Mouse (Mus musculus) hindbrain, postnatal 0 days (tissue): ENCODE measurements at regions not wholly inside any gene's neighbourhood (a gene's known extent, or its start where the extent isn't known, plus 50 kb on each side); places are given as distances from the start of the nearest gene placed in this dataset.

Source experiments
- ATAC-seq: fragments of 200-750 bp; cut with Nextera tagmentation; 2 replicates; pipeline ENCODE4 v1.8.0; 2017; ENCODE audit warnings: mild to moderate bottlenecking, moderate TSS enrichment, moderate library complexity
- DNase-seq: peaks from one replicate; pipeline ENCODE4 v3.0.0-alpha.2; 2015; ENCODE audit warnings: low spot score
- H3K27ac ChIP-seq: fragments of 300-500 bp; sonication (generic); 2 replicates; pipeline ENCODE4 v1.5.1; 2014; ENCODE audit warnings: mild to moderate bottlenecking
- H3K27me3 ChIP-seq: fragments of 300-500 bp; sonication (generic); 2 replicates; pipeline ENCODE4 v1.6.1; 2014; ENCODE audit warnings: low read length, mixed read lengths; ENCODE audit not compliant: insufficient read depth
- H3K36me3 ChIP-seq: fragments of 300-500 bp; sonication (generic); 2 replicates; pipeline ENCODE4 v1.6.1; 2014; ENCODE audit warnings: low read length, mixed read lengths; ENCODE audit not compliant: insufficient read depth
- H3K4me1 ChIP-seq: fragments of 300-500 bp; sonication (generic); 2 replicates; pipeline ENCODE4 v1.6.1; 2014; ENCODE audit warnings: antibody characterized with exemption, low read length, mixed read lengths; ENCODE audit not compliant: insufficient read depth
- H3K4me2 ChIP-seq: fragments of 300-500 bp; sonication (generic); 2 replicates; pipeline ENCODE4 v1.6.1; 2014; ENCODE audit warnings: low read depth, mild to moderate bottlenecking, low read length, moderate library complexity, mixed read lengths
- H3K4me3 ChIP-seq: fragments of 300-500 bp; sonication (generic); 2 replicates; pipeline ENCODE4 v1.5.1; 2014; ENCODE audit warnings: low read length
- H3K9ac ChIP-seq: fragments of 300-500 bp; sonication (generic); replicated peaks from 2 replicates; pipeline ENCODE4 v1.6.1; 2014; ENCODE audit warnings: mild to moderate bottlenecking, low read length, moderate library complexity, mixed read lengths
- H3K9me3 ChIP-seq: fragments of 300-500 bp; sonication (generic); 2 replicates; pipeline ENCODE4 v1.6.1; 2016; ENCODE audit warnings: low read length, mixed read lengths
- CTCF ChIP-seq: IDR thresholded peaks from 2 replicates; pipeline ENCODE4 v1.5.1; 2016; ENCODE audit warnings: antibody characterized with exemption, control low read depth, low read depth
- WGBS: fragments of 180-500 bp; shearing (Covaris S2); extraction: QIAGEN DNeasy Blood & Tissue Kit; methylation state at CpG from one replicate; pipeline ENCODE4 v1.1.7; 2014; 5-methylcytosine and 5-hydroxymethylcytosine counted together

- H3K9me3 ChIP-seq: no peaks in the 10 kb centered on the region
- ATAC-seq (no peak), DNase-seq (peak; percentile 41)
- no peak overlapping the region for H3K4me2 ChIP-seq
- no peak overlapping the region for H3K27ac ChIP-seq
- H3K4me1 ChIP-seq: no peaks in the 10 kb centered on the region
- H3K27me3 ChIP-seq: no peaks in the 10 kb centered on the region
- no peak for TF ChIP-seq CTCF
- no peaks in the 10 kb centered on the region for H3K36me3 ChIP-seq
- H3K4me3 ChIP-seq: no peak overlapping the region
- 21% methylated on average over 4 of the region's 4 CpGs for WGBS
- H3K9ac ChIP-seq: no peak overlapping the region
Measured at GRCm38 (mm10) chr13:63668576-63668975, 95.2 kb upstream of the Ptch1 start.

GRCm38 (mm10) chr13:63669031-63669430 lies 95.6 kb upstream of the Ptch1 start:
- H3K27ac ChIP-seq: no peak overlapping the region
- H3K4me3 ChIP-seq: no peak overlapping the region
- 13% methylated on average over 2 of the region's 2 CpGs for WGBS
- DNase-seq: no peak
- no peaks in the 10 kb centered on the region for H3K36me3 ChIP-seq
- H3K27me3 ChIP-seq: no peaks in the 10 kb centered on the region
- no peak for ATAC-seq
- H3K4me2 ChIP-seq: no peak overlapping the region
- no peaks in the 10 kb centered on the region for H3K4me1 ChIP-seq
- H3K9ac ChIP-seq: no peak overlapping the region
- no peak for TF ChIP-seq CTCF
- no peaks in the 10 kb centered on the region for H3K9me3 ChIP-seq

- H3K36me3 ChIP-seq: no peaks in the 10 kb centered on the region
- ATAC-seq (no peak), DNase-seq (no peak)
- H3K4me3 ChIP-seq: no peak overlapping the region
- no peaks in the 10 kb centered on the region for H3K4me1 ChIP-seq
- no peak overlapping the region for H3K27ac ChIP-seq
- no peaks in the 10 kb centered on the region for H3K27me3 ChIP-seq
- WGBS: 71% methylated on average over 4 of the region's 4 CpGs
- H3K4me2 ChIP-seq: no peak overlapping the region
- H3K9ac ChIP-seq: no peak overlapping the region
- H3K9me3 ChIP-seq: no peaks in the 10 kb centered on the region
- TF ChIP-seq CTCF: no peak
Measured at GRCm38 (mm10) chr13:63672425-63672824, 99.0 kb upstream of the Ptch1 start.

GRCm38 (mm10) chr13:63677696-63678095 lies 104.3 kb upstream of the Ptch1 start:
- 65% methylated on average over 2 of the region's 2 CpGs for WGBS
- H3K4me2 ChIP-seq: no peak overlapping the region
- H3K4me1 ChIP-seq: no peaks in the 10 kb centered on the region
- H3K27ac ChIP-seq: no peak overlapping the region
- no peaks in the 10 kb centered on the region for H3K9me3 ChIP-seq
- H3K27me3 ChIP-seq: no peaks in the 10 kb centered on the region
- H3K36me3 ChIP-seq: no peaks in the 10 kb centered on the region
- no peak for ATAC-seq
- DNase-seq: no peak
- no peak overlapping the region for H3K4me3 ChIP-seq
- TF ChIP-seq CTCF: no peak
- H3K9ac ChIP-seq: no peak overlapping the region

- no peak overlapping the region for H3K4me2 ChIP-seq
- no peak overlapping the region for H3K27ac ChIP-seq
- no peaks in the 10 kb centered on the region for H3K9me3 ChIP-seq
- ATAC-seq (no peak), DNase-seq (peak; percentile 13)
- no peak overlapping the region for H3K9ac ChIP-seq
- no peaks in the 10 kb centered on the region for H3K27me3 ChIP-seq
- no peaks in the 10 kb centered on the region for H3K4me1 ChIP-seq
- 60% methylated on average over 10 of the region's 10 CpGs for WGBS
- H3K4me3 ChIP-seq: no peak overlapping the region
- H3K36me3 ChIP-seq: no peaks in the 10 kb centered on the region
- no peak for TF ChIP-seq CTCF
Measured at GRCm38 (mm10) chr13:63678265-63679260, 105.2 kb upstream of the Ptch1 start.

GRCm38 (mm10) chr13:63682341-63682740 lies 108.9 kb upstream of the Ptch1 start:
- no peak for TF ChIP-seq CTCF
- Histone ChIP-seq H3K4me3 (no peak overlapping the region), H3K27ac (no peak overlapping the region), H3K9ac (no peak overlapping the region), H3K4me2 (no peak overlapping the region), H3K9me3 (no peaks in the 10 kb centered on the region), H3K27me3 (no peaks in the 10 kb centered on the region), H3K4me1 (no peaks in the 10 kb centered on the region), H3K36me3 (no peaks in the 10 kb centered on the region)
- ATAC-seq (no peak), DNase-seq (no peak)
- WGBS: 52% methylated on average over 4 of the region's 4 CpGs

- no peak for TF ChIP-seq CTCF
- ATAC-seq: peak; percentile 74
- H3K27ac ChIP-seq: peak overlapping the region; percentile 56
Measured at GRCm38 (mm10) chr13:63691974-63692373, 118.6 kb upstream of the Ptch1 start.

More at GRCm38 (mm10) chr13:63691974-63692373, 118.6 kb upstream of the Ptch1 start:
- DNase-seq: peak; percentile 61
- H3K4me2 ChIP-seq: no peak overlapping the region
- H3K27me3 ChIP-seq: no peaks in the 10 kb centered on the region
- 0 out of 2 replicates have a peak, but pooled peaks cover 6% of the 10 kb centered on the region for H3K4me1 ChIP-seq
- no peaks in the 10 kb centered on the region for H3K36me3 ChIP-seq
- H3K9ac ChIP-seq: no peak overlapping the region
- no peak overlapping the region for H3K4me3 ChIP-seq
- H3K9me3 ChIP-seq: no peaks in the 10 kb centered on the region
- 51% methylated on average over 5 of the region's 5 CpGs for WGBS
